Mouse (Mus musculus): ENCODE measurements around the gene Gm3173. TPM values are rescaled to one million over a fixed set of nuclear protein-coding genes. Genes with fewer than 3 reads are reported as not detected.
"Not testable (repeated sequence)": the region's sequence is repeated elsewhere in the genome, so short reads cannot be mapped to it uniquely, and the experiment has no call there.

Gm3173 gene
- polyA plus RNA-seq (2017; shearing (Covaris generic)): 1 to 10 TPM in 2 of 3 experiments, not detected in 1; 2.1 to 5.2 TPM

DNA sequence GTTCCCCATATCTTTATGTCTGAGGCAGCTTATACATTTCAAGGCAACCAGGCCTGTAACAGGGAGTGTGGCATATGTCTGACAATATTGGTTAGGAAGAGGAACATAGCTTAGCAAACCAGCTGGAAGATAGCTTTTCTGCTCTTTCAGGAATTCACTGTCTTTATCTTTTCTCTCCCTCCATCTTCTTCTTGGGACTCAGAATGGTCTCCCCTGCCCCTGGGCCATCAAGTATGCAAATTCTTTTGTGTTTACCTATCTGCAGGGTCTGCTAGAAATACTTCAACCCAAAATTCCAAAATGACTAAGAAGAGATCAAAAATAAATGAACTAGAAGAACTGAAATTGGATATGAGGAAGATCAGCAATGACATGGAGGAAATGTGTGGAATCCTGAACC is at the start of gene Gm3173:
Gene Gm3173 (plus strand): TSS at position 301 of the 400 bp plus-strand sequence.
- not testable (repeated sequence) for ATAC-seq

DNA sequence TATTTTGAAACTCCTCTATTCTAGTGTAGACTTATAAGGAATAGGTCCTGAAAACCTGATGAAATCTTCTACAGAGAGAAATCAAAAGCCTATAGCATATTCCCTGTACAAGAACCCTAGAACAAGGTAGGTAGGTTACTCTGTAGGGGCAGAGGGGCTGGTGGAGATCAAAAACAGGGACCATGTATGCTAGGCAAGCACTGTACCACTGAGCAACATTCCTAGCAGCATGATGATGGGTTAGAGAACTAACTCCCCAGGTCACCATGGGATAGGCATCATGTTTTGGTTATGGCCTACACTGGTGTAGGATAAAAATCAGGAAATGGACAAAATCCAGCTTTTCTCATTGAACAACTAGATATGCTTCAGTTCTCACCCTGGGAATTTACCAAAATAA is 45.2 kb upstream of the Gm3173 start:
- ATAC-seq: not testable (repeated sequence)

DNA sequence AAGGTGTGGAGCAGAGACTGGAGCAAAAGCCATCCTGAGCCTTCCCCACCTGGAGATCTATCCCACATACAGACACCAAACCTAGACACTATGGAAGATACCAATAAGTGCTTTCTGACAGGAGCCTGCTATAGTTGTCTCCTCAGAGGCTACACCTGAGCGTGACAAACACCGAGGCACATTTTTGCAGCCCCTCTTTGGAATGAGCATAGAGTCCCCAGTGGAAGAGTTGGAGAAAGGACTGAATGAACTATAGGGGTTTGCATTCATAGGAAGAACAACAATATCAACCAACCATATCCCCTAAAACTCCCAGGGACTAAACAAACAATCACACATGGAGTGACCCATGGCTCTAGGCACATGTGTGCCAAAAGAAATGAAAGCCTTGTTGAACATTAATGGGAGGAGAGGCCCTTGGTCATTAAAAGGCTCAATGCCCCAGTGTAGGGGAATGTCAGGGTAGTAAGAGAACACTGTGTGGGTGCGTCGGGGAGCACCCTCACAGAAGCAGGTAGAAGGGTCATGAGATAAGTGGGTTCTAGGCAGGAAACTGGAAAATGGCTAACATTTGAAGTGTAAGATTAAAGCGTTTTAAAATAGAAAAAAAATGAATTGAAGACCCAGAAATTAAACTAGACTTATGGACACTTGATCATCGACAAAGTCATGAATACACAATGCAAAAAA is 37.8 kb upstream of the Gm3173 start:
- ATAC-seq: not testable (repeated sequence)

DNA sequence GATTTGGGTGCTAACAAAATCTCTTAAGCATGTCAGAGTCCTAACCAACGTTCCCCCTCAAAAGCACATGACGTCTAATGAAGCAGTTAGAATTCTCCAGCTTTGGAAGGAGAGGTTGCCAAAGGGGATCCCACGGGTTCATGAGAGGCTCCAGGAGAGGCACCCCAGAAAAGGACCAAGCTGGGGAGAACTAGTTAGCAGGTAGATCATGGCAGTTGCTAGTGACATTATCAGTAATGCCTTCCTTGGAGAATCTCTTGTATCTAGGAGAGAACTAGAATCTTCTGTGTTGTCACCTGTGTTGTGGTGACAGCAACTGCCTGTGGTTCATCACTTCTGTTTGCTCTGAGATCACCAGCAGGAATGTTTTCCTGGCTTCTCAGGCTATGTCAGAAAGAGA is 33.6 kb upstream of the Gm3173 start, which contains the start of gene Gm3159:
Gene Gm3159 (plus strand): TSS at position 301 of the 400 bp plus-strand sequence.
- ATAC-seq: not testable (repeated sequence)

DNA sequence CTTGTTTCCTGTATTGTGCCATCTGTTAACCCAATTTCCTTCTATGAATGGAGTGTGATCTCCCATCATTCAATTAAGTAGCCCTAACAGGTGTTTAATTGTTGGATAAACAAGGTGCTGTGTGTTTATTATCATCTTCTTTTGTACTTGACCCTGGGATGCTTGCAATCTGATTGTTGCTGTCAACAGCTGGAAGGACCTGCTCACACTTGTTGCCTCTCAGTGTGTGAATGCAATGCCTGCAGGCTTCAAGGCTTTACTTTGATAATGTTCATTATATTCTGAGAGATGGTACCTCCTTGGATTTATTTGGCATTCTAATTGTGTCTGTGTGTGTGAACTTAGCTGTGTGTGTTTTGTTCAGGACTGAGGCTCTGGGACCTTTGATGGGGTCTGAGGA is 32.2 kb upstream of the Gm3173 start:
- not testable (repeated sequence) for ATAC-seq

DNA sequence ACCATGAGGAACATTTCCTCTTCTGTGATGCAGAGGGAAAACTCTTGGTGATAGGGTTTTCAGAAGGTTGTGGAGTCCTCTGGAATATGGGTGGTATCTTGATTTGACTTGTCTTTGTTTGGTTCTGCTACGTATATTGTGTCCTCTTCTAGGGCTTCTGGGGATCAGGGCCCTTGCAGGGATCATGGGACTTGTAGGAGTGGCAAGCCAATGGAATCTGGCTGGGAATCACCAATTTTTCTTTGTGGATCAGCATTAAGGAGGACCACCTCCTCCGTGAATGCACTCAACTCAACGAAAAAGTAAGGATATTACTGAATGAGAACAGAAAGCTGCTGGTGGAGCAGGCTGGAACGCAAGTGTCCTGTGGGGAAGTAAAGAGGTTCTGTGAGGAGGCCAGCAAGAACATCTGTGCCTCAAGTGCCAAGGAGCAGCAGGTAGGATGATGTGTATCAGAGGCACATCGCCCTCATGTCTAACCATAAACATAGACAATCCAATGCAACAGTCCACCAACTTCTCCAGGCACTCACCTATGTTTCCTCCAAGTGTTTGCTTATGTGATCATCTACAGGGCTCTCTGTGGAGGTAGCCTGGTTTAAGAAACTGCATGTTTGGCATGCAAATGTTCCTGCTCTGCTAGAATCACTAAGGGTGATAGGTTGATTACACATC is 30.5 kb upstream of the Gm3173 start:
- not testable (repeated sequence) for ATAC-seq

DNA sequence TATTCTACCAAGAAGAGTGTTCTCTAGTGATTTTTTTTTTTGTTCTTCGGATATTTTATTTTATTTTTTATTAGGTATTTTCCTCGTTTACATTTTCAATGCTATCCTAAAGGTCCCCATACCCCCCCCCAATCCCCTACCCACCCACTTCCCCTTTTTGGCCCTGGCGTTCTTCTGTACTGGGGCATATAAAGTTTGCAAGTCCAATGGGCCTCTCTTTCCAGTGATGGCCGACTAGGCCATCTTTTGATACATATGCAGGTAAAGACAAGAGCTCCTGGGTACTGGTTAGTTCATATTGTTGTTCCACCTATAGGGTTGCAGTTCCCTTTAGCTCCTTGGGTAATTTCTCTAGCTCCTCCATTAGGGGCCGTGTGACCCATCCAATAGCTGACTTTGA is 29.5 kb upstream of the Gm3173 start:
- not testable (repeated sequence) for ATAC-seq

DNA sequence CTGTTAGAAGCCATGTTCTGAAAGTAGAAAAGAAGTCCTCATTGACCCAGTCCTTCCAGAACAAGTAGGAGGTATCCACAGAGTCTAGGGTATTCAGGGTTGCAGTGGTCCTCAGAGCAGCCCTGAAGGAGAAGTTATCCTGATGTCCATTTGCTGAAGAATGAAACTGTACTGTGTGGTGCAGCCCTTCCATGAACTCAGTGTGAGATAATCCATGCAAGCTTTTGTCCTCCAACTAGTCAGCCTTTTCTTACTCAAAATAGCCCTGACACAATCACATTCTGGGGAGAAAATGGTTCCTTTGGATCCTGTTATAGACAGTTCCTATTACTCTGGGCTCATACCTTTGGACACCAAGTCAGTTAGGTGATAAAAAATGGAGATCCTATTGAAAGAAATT is 27.0 kb upstream of the Gm3173 start:
- not testable (repeated sequence) for ATAC-seq

DNA sequence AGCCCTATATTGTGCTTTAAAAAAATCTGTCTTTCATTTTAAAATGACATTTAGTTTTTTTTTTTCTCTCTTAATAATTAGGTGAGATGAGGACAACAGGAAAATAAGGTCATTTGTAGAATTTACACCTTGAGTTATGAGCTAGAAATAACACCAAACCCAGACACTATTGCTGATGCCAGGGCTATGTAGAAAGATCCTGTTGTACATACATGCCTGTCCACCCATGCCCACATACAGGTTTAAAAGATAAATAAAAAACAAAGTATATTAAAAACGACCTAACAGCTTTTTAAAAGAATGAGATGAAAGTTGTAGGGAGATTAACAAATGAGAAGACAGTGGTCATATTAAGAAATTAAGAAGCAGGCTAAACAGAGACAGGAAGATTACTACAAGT is 20.9 kb upstream of the Gm3173 start:
- ATAC-seq: not testable (repeated sequence)

DNA sequence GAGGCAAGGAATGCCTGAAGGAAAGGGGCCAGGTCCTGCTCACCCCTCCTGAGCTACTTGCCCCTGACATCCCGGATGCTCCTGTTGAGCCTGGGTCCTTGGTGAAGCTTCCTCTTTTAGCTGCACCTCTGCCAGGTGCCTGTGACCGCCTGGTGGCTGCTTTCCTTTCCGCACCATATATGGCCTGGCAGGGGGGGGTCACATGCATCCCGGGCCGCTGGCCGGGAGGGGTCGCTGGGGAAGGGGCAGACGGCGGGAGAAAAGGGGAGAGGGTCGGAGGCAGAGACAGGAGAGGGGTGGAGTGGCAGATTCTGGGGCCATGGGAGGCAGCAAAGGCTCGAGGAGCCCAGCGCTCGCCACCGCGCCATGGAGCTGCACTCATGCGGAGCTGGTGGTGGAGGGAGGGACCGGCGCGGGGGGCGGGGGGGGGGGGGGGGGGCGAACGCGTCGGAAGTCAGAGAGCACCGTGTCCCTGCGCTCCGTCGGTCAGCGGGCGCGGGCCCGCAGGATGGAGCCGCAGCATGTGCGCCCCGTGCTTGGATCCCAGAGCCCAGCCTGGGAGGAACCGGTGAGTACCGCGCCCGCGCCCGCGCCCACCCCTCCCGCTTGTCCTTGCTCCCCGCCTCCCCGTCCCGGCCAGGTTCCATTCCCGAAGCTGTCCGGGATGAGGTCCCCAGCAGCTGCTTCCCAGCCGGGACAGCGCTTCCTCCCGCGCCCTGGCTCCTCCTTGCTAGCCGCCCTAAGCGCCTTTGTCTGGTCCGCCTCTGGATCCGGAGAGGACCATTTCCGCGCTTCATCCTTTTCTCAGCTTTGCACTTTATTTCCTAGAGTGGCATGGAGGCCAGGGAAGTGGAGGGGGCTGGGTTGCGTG is 15.6 kb upstream of the Gm3173 start, which contains the start of gene Gm3164:
Gene Gm3164 (plus strand): TSS at position 484 of the 871 bp plus-strand sequence.
- not testable (repeated sequence) for ATAC-seq

DNA sequence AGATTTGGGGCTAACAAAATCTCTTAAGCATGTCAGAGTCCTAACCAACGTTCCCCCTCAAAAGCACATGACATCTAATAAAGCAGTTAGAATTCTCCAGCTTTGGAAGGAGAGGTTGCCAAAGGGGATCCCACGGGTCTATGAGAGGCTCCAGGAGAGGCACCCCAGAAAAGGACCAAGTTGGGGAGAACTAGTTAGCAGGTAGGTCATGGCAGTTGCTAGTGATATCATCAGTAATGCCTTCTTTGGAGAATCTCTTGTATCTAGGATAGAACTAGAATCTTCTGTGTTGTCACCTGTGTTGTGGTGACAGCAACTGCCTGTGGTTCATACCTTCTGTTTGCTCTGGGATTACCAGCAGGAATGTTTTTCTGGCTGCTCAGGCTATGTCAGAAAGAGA is 50.7 kb downstream of the Gm3173 start, which contains the start of gene Gm3182:
Gene Gm3182 (plus strand): TSS at position 301 of the 400 bp plus-strand sequence.
- not testable (repeated sequence) for ATAC-seq

DNA sequence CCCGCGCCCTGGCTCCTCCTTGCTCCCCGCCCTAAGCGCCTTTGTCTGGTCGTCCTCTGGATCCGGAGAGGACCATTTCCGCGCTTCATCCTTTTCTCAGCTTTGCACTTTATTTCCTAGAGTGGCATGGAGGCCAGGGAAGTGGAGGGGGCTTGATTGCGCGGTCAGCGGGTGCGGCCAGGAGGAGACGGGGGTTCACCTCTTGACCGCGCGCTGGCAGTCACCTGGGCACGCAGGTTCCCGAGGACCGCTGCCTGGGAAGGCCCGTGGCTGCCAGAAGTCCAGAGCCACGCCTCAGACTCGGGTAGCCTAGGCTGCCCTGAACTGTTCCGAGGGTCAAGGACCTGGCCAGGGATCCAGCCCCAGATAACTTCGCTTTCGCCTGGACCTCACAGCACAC is 68.6 kb downstream of the Gm3173 start:
- not testable (repeated sequence) for ATAC-seq

DNA sequence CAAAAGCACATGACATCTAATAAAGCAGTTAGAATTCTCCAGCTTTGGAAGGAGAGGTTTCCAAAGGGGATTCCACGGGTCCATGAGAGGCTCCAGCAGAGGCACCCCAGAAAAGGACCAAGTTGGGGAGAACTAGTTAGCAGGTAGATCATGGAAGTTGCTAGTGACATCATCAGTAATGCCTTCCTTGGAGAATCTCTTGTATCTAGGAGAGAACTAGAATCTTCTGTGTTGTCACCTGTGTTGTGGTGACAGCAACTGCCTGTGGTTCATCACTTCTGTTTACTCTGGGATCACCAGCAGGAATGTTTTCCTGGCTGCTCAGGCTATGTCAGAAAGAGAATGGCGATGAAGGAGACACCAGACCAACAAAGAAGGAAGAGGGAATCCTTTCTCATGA is 124.3 kb downstream of the Gm3173 start, which contains the start of gene Gm3047:
Gene Gm3047 (plus strand): TSS at position 301 of the 400 bp plus-strand sequence.
- ATAC-seq: not testable (repeated sequence)

Other genes with a start within 250 kb of the Gm3173 start
- 1 to 10 TPM; 1.7 to 4.2 (median 1.9) TPM for gene Gm2974, start 248.4 kb upstream of the Gm3173 start, polyA plus RNA-seq (2017; shearing (Covaris generic))
- not detected for gene Gm3138, start 181.4 kb upstream of the Gm3173 start, polyA plus RNA-seq (2017; shearing (Covaris generic))
- not detected for gene Gm3149, start 113.7 kb upstream of the Gm3173 start, polyA plus RNA-seq (2017; shearing (Covaris generic))
- gene 2610042L04Rik, start 96.2 kb upstream of the Gm3173 start, polyA plus RNA-seq (2017; shearing (Covaris generic)): 10 to 100 TPM in 1 of 3 experiments, 1 to 10 TPM in 2; 5.7 to 25.6 (median 6.0) TPM
- gene Gm3159, start 33.5 kb upstream of the Gm3173 start, polyA plus RNA-seq (2017; shearing (Covaris generic)): not detected
- 1 to 10 TPM; 1.3 to 8.6 (median 4.0) TPM for gene Gm3164, start 15.5 kb upstream of the Gm3173 start, polyA plus RNA-seq (2017; shearing (Covaris generic))
- not detected for gene Gm3182, start 50.8 kb downstream of the Gm3173 start, polyA plus RNA-seq (2017; shearing (Covaris generic))
- gene Gm3047, start 124.4 kb downstream of the Gm3173 start, polyA plus RNA-seq (2017; shearing (Covaris generic)): not detected
- gene Gm8159, start 201.4 kb downstream of the Gm3173 start, polyA plus RNA-seq (2017; shearing (Covaris generic)): not detected
- gene Gm3239, start 233.2 kb downstream of the Gm3173 start, polyA plus RNA-seq (2017; shearing (Covaris generic)): under 1 TPM in 1 of 3 experiments, not detected in 2; 0.94 TPM

All from inflammation-experienced regulatory T-cells, adult 6 months (primary cell).